Mouse (Mus musculus) retina, embryonic 14.5 days (tissue): Measurements from ENCODE around the gene Sgcd.
"Not testable (repeated sequence)": the region's sequence is repeated elsewhere in the genome, so short reads cannot be mapped to it uniquely, and the experiment has no call there.

Experiments
- DNase-seq: peaks from one replicate; pipeline ENCODE4 v3.0.0-alpha.2; 2015; ENCODE audit warnings: low spot score

The Sgcd gene

DNA sequence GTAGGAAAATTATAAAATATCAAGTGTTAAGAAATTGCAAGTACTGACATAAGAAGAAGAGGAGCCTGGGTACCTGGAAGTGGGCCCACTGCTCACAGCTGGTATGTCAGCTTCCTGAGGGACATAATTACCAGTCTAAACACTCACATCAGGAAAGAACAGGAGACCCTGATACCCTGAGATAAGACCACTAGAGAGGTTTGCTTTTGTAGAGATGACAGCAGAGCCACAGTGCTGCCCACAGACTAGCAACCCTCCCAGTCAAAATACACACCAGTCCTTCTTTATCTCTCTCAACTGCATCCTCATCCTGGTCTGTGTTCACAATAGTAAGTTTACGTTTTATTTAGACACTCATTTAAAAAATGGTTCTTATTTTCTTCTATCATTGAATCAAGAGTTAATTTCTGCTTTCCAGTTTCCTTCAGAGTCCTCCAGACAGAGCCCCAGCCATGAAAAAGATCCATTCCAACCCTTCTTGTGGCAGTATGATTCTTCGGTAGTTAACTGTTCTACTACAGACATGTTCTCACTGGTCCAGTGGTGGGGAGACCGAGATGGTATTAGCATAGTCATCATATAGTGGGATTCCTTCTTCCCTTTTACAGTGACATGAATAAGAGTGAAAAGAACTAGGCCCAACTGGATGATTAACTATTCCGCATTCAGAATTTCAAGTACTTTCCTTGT is 211.4 kb downstream of the Sgcd start:
- DNase-seq = no peak

DNA sequence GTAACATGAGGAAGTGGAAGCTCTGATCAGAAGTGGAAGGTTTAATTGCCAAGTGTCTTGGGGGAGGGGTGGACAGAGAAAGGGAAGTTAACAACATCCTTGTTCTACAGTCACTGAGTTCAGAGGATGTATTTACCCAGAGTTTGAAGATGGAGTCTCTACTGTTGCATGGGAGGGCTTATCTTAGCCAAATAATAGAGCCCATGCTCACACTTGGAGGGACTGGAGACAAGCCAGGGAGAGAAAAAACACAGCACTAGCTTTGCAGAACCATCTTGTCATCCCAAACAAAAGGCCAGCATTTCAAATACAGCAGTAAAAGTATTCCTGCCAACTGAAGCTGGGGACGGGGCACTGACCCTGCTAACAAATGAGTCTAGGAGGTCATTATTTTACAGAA is 212.8 kb downstream of the Sgcd start:
- peak; percentile 3 for DNase-seq

DNA sequence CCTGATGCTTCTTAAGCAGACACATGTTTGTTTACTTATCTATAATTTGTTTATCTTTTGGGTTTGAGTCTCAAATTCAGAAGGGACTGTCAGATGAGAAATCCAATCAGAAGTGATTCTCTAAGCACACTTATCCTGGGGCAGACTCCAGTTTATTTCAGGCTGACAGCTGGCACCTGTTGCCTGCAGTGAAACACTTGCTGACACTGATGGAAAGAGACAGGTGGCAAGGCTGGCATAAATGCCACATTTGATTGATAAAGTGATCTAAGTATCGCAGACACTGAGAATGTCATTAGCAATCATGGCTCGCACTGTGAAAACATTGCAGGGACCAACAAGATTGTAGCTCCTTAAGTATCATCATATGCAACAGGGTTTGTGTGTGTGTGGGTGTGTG is 222.9 kb downstream of the Sgcd start:
- no peak for DNase-seq

DNA sequence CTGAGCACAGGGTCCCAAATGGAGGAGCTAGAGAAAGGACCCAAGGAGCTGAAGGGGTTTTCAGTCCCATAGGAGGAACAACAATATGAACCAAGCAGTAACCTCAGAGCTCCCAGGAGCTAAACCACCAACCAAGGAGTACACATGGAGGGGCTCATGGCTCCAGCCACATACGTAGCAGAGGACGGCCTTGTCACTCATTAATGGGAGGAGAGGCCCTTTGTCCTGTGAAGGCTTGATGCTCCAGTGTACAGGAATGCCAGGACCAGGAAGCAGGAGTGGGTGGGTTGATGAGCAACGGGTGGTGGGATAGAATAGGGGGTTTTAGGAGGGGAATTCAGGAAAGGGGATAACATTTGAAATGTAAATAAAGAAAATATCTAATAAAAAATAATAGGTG is 225.2 kb downstream of the Sgcd start:
- DNase-seq = not testable (repeated sequence)

DNA sequence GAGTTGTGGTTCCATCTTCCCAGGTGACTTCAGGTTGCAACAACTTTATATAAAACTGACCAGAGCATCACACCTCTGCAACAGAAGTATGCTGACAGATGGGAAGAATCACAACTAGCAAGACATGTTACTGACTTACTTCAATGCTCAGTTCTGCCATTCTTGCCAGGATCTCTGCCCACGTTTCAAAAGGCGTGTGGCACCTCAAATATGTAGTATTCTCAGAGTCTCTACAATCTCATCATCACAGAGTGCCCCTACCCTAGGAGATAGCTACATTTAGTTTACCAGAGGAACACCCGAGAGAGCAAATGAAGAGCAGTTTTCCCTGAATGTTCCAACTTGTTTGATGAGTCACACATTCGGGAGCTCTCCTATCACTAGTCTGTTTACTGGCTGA is 229.8 kb downstream of the Sgcd start:
- no peak for DNase-seq

DNA sequence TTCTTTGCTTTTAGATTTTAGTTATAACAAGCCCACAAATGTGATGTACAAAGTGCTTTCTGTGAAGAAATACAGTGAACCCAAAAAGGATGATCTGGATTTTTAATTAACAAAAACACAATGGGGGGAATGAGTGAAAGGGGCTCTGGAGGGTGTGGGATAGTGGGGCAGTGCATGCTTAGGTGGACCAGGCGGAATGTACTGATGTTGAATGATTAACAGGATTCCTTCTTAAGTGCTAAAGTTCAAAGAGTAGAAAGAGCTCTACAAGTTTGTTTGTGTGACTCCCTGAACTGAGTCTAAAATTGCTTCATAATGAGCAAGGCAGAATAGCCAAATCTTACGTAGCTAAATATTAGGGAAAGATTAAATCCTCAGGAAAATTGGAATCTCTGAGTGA is 246.0 kb downstream of the Sgcd start:
- DNase-seq = no peak

DNA sequence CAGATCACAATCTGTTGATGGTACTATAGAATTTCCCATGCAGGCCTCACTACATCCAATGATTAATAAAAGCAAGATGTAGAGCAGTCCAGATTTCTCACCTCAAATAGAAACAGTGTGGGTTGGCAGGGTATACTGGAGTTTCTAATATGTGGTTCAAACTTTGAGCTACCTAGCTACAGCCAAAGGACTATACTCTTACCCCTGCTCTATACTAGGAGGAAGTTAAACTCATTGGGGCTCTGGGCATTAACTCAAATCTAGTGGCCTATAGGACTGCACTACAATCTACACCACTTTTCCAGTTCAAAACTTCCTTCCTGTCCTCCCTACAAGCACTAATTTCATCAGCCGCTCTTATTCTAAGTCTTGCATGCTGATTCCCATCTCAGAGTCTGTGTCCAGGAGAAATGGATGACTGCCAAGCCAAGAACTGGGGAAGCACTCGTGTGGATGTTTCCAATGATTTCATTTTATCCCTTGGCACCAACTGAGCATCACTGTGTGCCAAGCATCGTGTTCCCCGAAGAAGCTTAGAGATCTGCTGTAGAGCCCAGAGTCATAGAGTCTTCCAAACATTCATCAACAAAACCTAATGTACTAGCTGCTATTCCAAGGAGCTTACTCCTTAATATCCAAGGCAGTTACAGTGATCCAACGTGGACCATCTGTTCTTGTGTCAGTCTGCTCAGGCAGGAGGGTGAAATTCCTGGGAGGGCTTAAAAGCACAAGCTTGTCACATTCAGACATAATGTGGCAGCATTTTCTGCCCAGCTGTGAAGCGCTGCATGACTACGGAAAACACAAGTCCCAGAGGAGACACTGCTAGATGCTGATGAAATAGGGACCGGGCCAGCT is 283.6 kb downstream of the Sgcd start:
- DNase-seq = no peak

DNA sequence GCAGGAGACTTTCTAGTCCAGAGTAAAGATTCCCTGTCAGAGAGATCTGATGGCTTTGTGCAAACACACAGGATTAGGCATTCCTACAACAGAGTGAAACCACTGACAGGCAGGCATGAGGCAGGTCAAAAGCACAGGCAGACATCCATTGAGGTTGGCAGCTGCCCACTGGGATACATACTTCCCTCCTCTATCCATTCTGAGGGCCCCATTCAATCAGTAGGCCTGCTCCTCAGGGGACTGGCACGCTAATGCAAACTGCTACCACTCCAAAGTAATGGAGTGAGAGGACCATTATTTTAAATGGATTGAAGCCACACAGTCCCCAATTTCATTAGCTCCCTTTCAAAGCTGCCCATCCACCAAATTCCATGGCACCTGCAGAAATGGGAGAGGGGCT is 293.2 kb downstream of the Sgcd start:
- no peak for DNase-seq

DNA sequence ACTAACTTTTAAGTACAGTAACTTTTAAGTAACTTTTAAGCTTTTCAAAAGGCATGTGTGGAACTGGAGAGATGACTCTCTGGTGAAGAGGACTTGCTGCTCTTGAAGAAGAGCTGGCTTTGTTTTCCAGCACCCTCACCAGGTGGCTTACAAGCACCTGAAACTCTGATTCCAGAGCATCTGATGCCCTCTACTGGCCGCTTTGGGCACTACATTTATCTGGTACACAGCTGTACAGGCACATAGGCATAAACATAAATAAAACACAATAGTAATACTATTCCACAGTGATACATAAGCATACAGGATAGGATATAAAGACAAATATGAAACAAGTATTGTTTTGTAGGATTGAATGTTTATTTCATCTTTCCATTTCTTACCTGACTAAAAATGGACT is 330.6 kb downstream of the Sgcd start:
- peak; percentile 89 for DNase-seq

DNA sequence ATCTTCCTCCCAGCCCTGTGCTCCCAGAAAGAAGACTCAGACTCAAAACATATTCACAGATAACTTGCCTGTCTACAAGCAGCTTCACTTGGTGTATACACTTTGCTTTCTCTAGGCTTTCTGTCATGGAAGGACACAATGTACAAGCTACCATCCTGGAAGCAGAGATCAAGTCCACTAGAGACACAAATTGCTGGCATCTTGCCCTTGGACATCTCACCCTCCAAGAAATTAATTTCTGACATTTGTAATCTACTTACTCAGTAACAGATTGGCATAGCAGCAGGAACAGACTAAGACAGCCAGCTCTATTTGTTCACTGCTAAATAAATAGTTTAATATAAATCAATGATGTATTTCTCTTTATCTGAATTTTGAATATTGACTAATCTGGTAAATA is 342.9 kb downstream of the Sgcd start:
- DNase-seq = no peak

DNA sequence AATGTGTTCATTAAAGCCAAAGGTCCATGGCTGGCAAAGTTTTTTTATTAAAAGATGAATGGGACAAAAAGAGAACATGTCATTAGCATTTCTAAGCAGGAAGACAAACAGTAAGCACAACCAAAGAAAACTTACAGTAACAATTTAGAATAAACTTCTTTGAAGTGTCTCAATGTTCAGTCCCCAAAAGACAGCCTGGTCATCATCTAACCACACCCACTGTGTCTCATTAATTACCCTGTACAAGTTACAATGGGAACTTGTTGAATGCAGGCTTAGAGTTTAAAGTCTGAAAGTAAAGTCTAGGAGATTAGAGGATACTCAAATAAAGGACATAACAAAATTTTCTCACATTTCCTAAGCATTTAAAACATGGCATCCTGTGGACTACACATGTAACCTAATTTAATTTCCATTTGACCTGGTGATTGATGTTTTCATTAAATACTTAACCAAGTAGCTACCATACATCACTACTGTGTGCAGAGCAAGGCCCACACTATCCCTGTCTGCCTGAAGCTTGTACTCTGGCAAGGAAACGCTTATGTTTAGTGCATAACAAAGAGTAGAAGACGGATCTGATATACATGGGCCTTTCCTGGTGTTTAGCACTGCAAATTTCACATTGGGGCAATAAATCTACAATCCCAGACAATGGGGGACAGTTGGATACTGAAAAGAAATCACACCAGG is 347.1 kb downstream of the Sgcd start:
- no peak for DNase-seq

DNA sequence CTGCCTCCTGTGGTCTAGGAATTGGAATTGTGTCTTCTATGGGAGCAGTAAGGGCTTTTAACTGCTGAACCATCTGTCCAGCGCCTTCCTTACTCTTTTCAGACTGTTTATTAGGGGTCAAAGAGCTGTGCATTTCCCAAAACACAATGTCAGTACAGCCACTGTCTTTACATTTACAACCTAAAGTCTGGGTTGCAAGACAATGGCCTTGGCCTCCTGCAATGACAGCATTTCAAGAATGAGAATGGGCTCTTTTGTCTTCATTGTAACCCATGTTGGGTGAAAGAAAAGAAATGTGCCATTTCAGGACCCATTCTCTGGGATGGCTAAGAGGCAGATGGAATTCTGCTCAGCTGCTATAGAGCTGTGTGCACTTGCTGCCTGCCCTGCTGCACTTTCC is 348.2 kb downstream of the Sgcd start:
- DNase-seq = peak; percentile 24

DNA sequence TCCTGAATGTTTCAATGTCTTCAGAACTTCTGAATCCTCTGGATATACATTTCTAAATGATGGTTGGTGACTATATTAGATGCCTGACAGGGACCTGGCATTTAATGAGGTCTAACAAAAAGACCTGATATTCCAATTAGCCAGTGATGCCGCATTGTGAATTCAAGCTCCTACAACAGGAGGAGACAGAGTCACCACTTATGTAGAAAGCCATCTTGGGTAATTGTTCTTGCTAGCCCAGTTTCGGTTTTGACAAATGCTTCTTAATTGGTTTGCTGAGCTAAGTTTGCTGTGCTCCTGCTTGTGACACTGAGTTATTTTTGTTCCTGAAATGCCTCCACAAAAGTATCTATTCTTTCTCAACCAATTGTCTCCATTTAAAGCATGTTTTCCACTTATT is 358.6 kb downstream of the Sgcd start:
- DNase-seq = peak; percentile 73

DNA sequence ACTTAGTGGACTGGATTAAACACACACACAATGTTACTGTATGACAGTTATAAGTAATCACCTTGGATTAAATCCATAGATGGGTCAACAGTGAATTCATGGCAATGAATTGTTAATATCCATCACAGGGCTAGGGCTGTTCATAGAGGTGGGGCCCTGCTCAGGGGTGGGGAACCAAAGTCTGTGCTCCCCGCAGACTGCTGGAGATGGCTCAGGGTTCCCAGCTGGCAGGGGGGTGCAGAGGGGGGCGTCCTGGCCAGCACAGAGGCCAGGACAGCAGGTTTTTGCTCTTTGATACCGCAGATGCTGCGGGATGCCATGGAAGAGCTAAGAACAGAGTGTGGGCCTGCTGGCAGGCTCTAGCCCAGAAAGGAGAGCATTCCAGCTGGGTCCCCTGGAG is 378.9 kb downstream of the Sgcd start:
- no peak for DNase-seq

DNA sequence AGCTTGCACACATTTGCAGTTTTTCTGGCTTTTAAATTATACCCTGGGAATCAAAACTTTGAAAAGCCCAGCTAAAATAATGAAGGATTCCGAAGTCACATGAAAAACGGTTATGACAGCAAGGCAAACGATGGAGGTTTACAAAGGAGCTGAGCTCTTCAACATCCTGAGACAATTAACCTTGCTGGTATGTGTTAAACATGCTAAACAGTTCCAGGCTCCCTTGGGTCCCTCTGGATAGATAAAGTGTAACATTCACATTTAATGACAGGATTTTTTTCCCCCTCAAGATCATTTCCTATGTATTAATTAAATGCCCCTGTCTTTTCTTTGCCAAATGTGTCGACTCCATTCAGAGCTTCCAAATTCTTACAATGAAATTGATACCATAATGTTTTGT is 414.1 kb downstream of the Sgcd start:
- DNase-seq = no peak

DNA sequence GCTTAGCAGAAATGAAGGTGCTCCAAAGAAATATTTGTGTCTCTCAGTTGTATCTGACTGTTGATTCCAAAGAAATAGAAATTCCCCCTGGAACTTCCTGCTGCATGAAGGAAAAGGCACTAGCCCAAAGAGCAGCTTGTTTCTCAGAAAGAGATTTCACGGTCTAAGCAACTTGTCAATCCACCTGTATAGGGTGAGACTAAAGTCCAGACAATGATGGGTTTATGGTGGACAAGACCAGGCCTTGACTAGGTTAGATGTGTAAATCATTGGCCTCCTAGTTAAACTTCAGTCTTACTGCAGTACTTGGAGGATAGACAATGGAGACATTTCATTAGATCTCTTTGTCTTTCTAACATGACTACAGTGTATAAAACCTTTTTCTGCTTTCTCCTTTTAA is 420.3 kb downstream of the Sgcd start:
- no peak for DNase-seq

DNA sequence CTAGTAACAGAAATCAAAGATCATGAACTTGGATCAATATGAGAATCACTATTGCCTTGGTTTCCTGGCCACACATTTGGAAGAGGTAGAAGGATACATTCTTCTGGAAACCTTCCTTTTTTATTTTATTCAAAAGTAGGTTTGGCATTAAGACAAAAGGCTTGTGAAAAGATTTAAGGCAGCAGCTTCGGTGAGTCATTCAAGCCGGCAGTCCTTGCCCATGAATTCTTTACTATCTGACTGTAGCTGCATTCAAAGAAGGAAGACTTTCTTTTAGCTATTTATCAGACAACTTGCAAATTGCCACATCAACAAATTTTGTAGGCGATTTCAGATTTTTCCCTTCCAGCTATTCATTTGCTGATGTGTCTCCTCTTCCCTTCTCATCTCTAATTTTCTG is 422.6 kb downstream of the Sgcd start:
- no peak for DNase-seq

DNA sequence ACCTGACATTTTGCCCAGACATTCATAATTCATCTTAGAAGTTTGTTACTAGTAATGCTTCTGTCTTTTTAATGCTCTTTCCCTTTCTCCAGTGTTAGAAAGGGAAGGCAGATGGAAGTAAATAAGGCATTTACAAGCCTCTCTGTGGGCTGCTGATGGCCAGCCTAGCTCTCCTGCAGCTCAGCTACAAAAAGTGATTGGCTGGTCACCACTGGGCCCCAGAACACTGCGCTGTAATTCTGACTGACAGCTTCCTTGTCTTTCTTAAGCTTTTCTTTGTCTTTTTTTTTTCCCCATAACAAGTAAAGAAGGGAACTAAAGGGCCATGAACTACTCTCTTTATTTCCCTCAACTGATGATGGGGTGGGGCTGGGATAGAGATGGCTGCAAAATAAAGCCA is 463.9 kb downstream of the Sgcd start:
- DNase-seq = peak; percentile 35

DNA sequence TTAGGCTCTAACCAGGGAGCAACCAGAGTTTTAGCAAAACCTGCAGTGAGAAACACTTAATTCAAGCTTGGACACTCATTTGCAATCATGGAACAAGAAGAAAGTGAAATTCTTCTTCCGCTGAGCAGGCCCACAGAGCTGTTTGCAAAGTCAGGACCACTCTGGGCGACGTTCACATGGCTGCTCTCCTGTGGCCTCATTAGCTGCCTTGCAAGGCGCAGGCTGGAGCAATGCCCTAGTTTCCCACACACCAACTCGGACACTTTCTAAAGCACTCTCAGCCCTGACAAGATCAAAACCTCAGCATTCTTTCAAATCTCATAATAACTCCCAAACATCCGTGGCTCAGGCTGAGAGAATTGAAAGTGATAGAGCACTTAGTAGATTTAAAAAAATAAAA is 480.7 kb downstream of the Sgcd start:
- DNase-seq = peak; percentile 47

DNA sequence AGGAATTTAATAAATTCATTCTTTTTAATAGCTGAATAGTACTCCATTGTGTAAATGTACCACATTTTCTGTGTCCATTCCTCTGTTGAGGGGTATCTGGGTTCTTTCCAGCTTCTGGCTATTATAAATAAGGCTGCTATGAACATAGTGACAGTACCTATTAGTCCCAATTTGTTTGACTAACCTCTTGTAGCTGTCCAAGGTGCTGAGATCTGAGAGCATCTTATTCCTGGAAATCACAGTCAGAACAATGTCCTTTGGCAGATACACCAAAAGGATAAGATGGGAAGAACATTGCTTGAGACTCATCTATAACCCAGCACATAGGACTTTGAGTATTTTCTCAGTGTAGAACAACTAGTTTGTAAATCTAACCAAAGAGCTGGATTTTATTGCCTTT is 485.5 kb downstream of the Sgcd start:
- peak; percentile 45 for DNase-seq

DNA sequence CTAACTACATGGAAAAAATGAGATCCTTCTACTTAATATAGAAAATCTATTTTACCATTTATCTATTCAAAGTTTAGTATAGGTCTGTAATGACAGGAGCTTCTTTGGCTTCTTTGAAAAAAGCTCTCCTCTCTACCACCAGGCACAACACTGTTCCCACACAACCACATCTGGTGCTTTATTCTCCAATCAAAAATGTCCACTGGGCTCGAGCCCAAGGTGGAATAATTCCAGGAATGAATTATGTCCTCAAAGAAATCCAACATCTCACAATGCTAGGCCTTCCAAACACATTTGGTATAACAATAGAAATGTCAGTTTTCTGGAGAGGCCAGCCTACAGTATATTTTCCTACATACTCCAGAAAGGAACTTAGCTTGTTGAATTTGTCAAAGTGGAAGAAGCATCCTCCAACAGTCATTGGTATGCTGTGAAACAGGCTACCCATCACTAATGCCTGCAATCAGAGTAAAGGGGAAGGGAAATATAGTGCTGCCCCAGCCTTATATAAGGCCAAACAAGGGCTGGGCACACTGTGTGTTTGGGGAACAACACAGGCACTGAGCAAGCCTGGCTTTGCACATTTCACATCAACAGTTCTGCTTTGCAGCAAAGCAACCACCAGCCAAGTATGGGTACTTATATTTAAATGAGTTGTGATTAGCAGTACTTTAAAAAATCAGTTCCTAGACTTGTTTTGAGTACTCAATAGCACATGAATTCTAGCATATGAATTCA is 515.1 kb downstream of the Sgcd start:
- no peak for DNase-seq

DNA sequence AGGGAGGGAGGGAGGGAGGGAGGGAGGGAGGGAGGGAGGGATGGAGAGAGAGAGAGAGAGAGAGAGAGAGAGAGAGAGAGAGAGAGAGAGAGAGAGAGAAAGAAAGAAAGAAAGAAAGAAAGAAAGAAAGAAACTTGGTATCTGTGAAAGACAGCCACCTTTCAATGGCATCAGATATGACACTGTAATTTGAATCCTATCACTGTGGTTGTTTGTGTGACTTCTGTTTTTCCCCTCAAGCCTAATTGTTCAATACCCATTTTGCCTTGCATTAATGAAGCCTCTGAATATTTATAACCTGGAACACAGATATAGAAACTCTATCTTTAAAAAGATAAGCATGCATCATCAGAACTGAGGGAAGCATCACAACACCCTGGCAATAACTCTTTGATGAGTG is 528.1 kb downstream of the Sgcd start:
- not testable (repeated sequence) for DNase-seq
